Mouse (Mus musculus) liver, embryonic 16.5 days (tissue): ENCODE results near the gene Rnf34. TPM values are rescaled to one million over a fixed set of nuclear protein-coding genes. Genes with fewer than 3 reads are reported as not detected.
A peak's percentile ranks its signal among the peaks of the same experiment; 100 is the strongest.

Experiments
- ATAC-seq: fragments of 200-750 bp; cut with Nextera tagmentation; 2 replicates; pipeline ENCODE4 v1.8.0; 2017; ENCODE audit warnings: low read depth, mild to moderate bottlenecking, moderate number of reproducible peaks, moderate library complexity
- H3K27ac ChIP-seq: fragments of 300-500 bp; sonication (generic); 2 replicates; pipeline ENCODE4 v1.5.1; 2014; ENCODE audit warnings: mild to moderate bottlenecking, low read length
- H3K27me3 ChIP-seq: fragments of 300-500 bp; sonication (generic); 2 replicates; pipeline ENCODE4 v1.6.1; 2014; ENCODE audit warnings: low read depth, low read length, mixed read lengths; ENCODE audit not compliant: control insufficient read depth, insufficient read depth
- H3K36me3 ChIP-seq: fragments of 300-500 bp; sonication (generic); 2 replicates; pipeline ENCODE4 v1.6.1; 2014; ENCODE audit warnings: mild to moderate bottlenecking; ENCODE audit not compliant: control insufficient read depth, insufficient read depth
- H3K4me1 ChIP-seq: fragments of 300-500 bp; sonication (generic); 2 replicates; pipeline ENCODE4 v1.6.1; 2014; ENCODE audit warnings: low read depth, low read length, mixed read lengths; ENCODE audit not compliant: control insufficient read depth
- H3K4me2 ChIP-seq: fragments of 300-500 bp; sonication (generic); 2 replicates; pipeline ENCODE4 v1.6.1; 2014; ENCODE audit warnings: low read depth, low read length, mixed read lengths
- H3K4me3 ChIP-seq: fragments of 300-500 bp; sonication (generic); 2 replicates; pipeline ENCODE4 v1.5.1; 2014; ENCODE audit warnings: low read depth, mild to moderate bottlenecking, low read length
- H3K9ac ChIP-seq: fragments of 300-500 bp; sonication (generic); 2 replicates; pipeline ENCODE4 v1.6.1; 2014; ENCODE audit warnings: low read depth, low read length
- H3K9me3 ChIP-seq: fragments of 300-500 bp; sonication (generic); replicated peaks from 2 replicates; pipeline ENCODE4 v1.6.1; 2016; ENCODE audit warnings: low read length; ENCODE audit not compliant: control insufficient read depth
- WGBS: fragments of 180-500 bp; shearing (Covaris S2); extraction: QIAGEN DNeasy Blood & Tissue Kit; methylation state at CpG from one replicate; pipeline ENCODE4 v1.1.7; 2014; ENCODE audit not compliant: insufficient replicate concordance; 5-methylcytosine and 5-hydroxymethylcytosine counted together
- polyA plus RNA-seq: library from polyadenylated mRNA; unstranded; fragments of >200 nt; fragmentation: Nextera tagmentation; extraction: Ambion mirVana; gene quantifications from 2 replicates; pipeline ENCODE4 v1.2.1, GENCODE M21; 2015

Gene Rnf34
- polyA plus RNA-seq, 1 experiment from 2014 or later, result 10.5 TPM

DNA sequence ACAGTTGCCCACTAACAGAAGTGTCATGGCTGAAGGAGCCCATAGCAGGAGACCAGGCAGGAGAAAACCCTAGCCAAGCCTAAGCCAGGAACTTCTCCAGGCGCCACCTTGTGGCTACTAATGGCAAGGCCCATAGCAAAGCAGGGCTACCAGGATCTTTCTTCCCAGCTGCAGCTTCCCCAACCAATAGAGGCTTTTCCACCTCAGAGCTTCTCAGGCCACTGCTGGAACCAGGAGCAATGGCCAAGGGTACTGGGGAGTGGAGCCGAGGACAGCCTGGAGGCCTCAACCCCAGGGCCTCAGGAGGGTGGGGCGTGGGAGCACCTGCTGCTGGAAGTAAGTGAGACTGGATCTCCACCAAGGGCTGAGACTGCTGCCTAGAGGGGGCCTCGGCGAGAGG is 31.5 kb downstream of the Rnf34 start:
- no peak overlapping the region for H3K27ac ChIP-seq
- no peaks in the 10 kb centered on the region for H3K9me3 ChIP-seq
- no peak overlapping the region for H3K4me2 ChIP-seq
- ATAC-seq, result 0 out of 2 replicates have a peak, but pooled peaks have one; percentile 34
- H3K27me3 ChIP-seq, result no peaks in the 10 kb centered on the region
- WGBS, result 51% methylated on average over 5 of the region's 5 CpGs
- no peak overlapping the region for H3K4me3 ChIP-seq
- peaks cover 9% of the 10 kb centered on the region for H3K4me1 ChIP-seq
- H3K36me3 ChIP-seq, result peaks cover 7% of the 10 kb centered on the region
- H3K9ac ChIP-seq, result no peak overlapping the region

DNA sequence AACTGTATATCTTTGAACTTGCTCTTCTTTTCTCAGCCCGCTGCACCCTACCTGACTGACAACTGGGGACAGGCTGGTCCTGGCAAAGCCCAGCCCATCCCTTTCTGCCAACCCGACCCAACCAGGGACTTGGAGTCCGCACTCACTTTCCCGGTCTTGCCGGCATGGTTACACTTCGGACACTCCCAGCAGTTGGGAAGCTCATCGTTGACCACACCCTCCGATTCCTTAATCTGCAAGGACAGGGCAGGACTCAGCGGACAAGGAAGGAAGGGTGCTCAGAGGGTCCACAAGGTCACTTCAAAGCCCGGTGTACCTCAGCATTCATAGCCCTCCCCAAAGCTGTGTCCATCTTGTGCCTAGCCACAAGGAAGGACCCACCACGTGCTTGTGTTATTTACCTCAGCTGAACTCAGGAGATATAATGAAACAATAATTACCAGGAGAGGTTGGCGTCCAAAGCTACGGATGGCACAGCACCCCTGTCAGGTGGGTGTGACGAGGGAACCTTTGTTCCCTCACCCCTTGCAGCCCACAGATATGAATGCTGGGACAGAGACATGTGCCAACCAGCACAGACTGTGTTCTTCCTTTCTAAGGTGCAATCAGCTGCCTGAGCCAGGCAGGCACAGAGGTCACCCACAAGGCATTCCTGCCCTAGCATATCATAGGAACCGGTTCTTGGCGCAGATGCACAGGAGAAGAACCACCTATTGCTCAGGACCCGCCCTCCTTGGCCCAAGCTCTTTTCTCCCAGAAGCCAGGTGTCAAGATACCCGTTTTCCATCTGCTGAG is 32.6 kb downstream of the Rnf34 start:
- Histone ChIP-seq H3K4me2 (no peak overlapping the region), H3K4me3 (no peak overlapping the region), H3K27ac (no peak overlapping the region), H3K9me3 (no peaks in the 10 kb centered on the region), H3K36me3 (peaks cover 7% of the 10 kb centered on the region), H3K9ac (no peak overlapping the region), H3K27me3 (no peaks in the 10 kb centered on the region), H3K4me1 (peaks cover 9% of the 10 kb centered on the region)
- no peak for ATAC-seq
- WGBS, result 80% methylated on average over 18 of the region's 18 CpGs

DNA sequence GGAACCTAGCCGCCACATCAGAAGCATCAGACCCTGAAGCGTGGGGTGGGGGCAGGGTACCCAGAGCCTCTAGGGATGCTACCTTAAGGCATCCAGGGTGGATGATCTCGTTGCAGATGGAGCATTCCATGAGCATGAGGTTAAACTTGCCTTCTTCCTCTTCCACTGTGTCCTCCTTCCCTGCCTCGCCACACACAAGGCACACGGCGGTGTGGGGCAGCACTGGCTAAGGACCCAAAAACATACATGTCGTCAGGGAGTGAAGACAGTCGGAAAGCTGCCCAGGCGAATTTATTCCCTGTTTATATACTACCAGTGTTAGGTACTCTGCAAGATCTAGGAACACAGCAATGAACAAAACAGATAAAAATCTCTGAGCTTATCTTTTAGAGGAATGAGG is 33.4 kb downstream of the Rnf34 start:
- H3K36me3 ChIP-seq, result peaks cover 7% of the 10 kb centered on the region
- WGBS, result 70% methylated on average over 9 of the region's 9 CpGs
- H3K27me3 ChIP-seq, result no peaks in the 10 kb centered on the region
- H3K4me3 ChIP-seq, result no peak overlapping the region
- no peak for ATAC-seq
- H3K4me2 ChIP-seq, result no peak overlapping the region
- H3K27ac ChIP-seq, result no peak overlapping the region
- H3K9ac ChIP-seq, result no peak overlapping the region
- H3K9me3 ChIP-seq, result no peaks in the 10 kb centered on the region
- H3K4me1 ChIP-seq, result peaks cover 9% of the 10 kb centered on the region

- ATAC-seq, result no peak
- Histone ChIP-seq H3K4me3 (no peak overlapping the region), H3K9me3 (no peaks in the 10 kb centered on the region), H3K36me3 (peaks cover 7% of the 10 kb centered on the region), H3K4me2 (no peak overlapping the region), H3K27ac (no peak overlapping the region), H3K9ac (no peak overlapping the region), H3K27me3 (no peaks in the 10 kb centered on the region), H3K4me1 (peaks cover 9% of the 10 kb centered on the region)
- WGBS, result 57% methylated on average over 2 of the region's 2 CpGs
Observed at GRCm38 (mm10) chr5:122883652-122884235, 33.9 kb downstream of the Rnf34 start.

- no peaks in the 10 kb centered on the region for H3K9me3 ChIP-seq
- no peak for ATAC-seq
- H3K27me3 ChIP-seq, result no peaks in the 10 kb centered on the region
- H3K9ac ChIP-seq, result no peak overlapping the region
- peaks cover 9% of the 10 kb centered on the region for H3K4me1 ChIP-seq
- no peak overlapping the region for H3K27ac ChIP-seq
- H3K4me3 ChIP-seq, result no peak overlapping the region
- H3K36me3 ChIP-seq, result peaks cover 4% of the 10 kb centered on the region
- 56% methylated on average over 7 of the region's 7 CpGs for WGBS
- no peak overlapping the region for H3K4me2 ChIP-seq
Observed at GRCm38 (mm10) chr5:122884594-122885348, 34.9 kb downstream of the Rnf34 start.

DNA sequence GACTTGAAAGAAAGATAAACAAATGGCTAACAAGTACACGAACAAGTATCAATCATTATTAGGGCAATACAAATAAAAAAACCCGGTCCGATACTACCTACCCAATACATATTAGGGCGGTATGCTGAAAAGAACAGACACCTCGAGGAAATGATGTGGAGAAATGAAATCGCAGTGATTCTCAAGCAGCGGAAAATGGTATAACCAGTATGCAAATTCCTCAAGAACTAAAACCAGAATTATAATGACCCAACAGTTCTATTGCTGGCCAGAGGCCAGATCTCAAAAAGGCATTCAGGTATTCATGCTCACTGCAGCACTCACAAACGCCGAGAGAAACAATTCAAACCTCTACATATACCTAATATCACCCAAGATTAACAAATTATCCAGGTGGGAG is 37.2 kb downstream of the Rnf34 start:
- no peak for ATAC-seq
- Histone ChIP-seq H3K9ac (no peak overlapping the region), H3K9me3 (no peaks in the 10 kb centered on the region), H3K4me1 (peaks cover 9% of the 10 kb centered on the region), H3K27me3 (no peaks in the 10 kb centered on the region), H3K4me3 (no peak overlapping the region), H3K27ac (no peak overlapping the region), H3K36me3 (no peaks in the 10 kb centered on the region), H3K4me2 (no peak overlapping the region)
- WGBS, result 85% methylated on average over 9 of the region's 9 CpGs

- 78% methylated on average over 8 of the region's 8 CpGs for WGBS
- Histone ChIP-seq H3K27me3 (no peaks in the 10 kb centered on the region), H3K9me3 (no peaks in the 10 kb centered on the region), H3K36me3 (no peaks in the 10 kb centered on the region), H3K4me1 (peaks cover 9% of the 10 kb centered on the region), H3K4me3 (no peak overlapping the region), H3K4me2 (no peak overlapping the region), H3K27ac (no peak overlapping the region), H3K9ac (no peak overlapping the region)
- no peak for ATAC-seq
Observed at GRCm38 (mm10) chr5:122887926-122888611, 38.2 kb downstream of the Rnf34 start.

GRCm38 (mm10) chr5:122888612-122889214 is 38.9 kb downstream of the Rnf34 start:
- ATAC-seq, result no peak

More at GRCm38 (mm10) chr5:122888612-122889214, 38.9 kb downstream of the Rnf34 start:
- Histone ChIP-seq H3K4me2 (no peak overlapping the region), H3K36me3 (no peaks in the 10 kb centered on the region), H3K27me3 (no peaks in the 10 kb centered on the region), H3K4me1 (peaks cover 9% of the 10 kb centered on the region), H3K9me3 (no peaks in the 10 kb centered on the region), H3K9ac (no peak overlapping the region), H3K27ac (no peak overlapping the region), H3K4me3 (no peak overlapping the region)
- WGBS, result 89% methylated on average over 16 of the region's 16 CpGs
